Comparison of ENCODE assay signal across 10 mouse cellular contexts in the genomic region with DNA sequence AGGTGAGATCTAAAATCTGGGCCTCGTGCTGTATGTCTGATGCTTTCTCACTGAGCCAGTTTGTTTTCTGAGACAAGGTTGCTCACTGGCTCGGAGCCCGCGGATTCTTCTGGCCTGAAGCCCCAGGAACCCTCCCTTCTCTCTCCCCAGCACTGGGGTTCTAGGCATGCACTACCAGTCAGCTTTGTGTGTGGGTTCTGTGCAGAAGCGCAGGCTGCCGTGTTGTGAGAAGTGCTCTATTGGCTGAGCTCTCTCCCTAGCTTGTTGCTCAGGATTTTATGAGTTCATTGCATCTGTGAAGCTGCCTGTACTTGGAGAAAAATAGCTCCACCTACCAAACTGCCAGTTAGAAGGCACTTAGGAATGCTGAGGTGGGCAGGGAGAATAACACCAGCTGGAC.
DNase-seq lines count a peak whose midpoint lies in the region; ATAC-seq and TF ChIP-seq lines count a peak whose summit lies in the region.
"Had no signal": no experiment of that assay in that cellular context is flagged by ENCODE, and none has a peak within 500 bp of the region (broad histone marks: within the 10 kb centered on the region; RNA-seq: fewer than 3 reads in every experiment).

No protein-coding gene starts in this region.

- no peak overlapping the region for H3K4me2 ChIP-seq in kidney, embryonic 14.5 days (replicated peaks; ENCODE audit: low read depth, low read length)
- H3K4me2 ChIP-seq: liver, embryonic 15.5 days had no signal

- WGBS in heart, embryonic 10.5 days: 87% methylated on average over 6 of the region's 6 CpGs
- 79% methylated on average over 6 of the region's 6 CpGs for WGBS in kidney, embryonic 14.5 days

- DNase-seq in heart, embryonic 10.5 days (ENCODE audit: low spot score): no peak
- no peak for DNase-seq in heart, adult 18-20 months
- DNase-seq in brain, embryonic 14.5 days (ENCODE audit: low read depth): peak; percentile 20
- peak; percentile 78 to 80 for DNase-seq in frontal cortex, adult 2 months (ENCODE audit: extremely low spot score in 1 of 2, low spot score in 1 of 2)
- peak; percentile 71 to 88 for DNase-seq in left cerebral cortex, postnatal 14 days (ENCODE audit: low spot score in 2 of 2)
- DNase-seq in liver: no peak

- H3K36me3 ChIP-seq in heart, embryonic 10.5 days: no peaks in the 10 kb centered on the region
- H3K36me3 ChIP-seq in kidney, embryonic 14.5 days (ENCODE audit: control insufficient read depth, insufficient read depth, low read length): no peaks in the 10 kb centered on the region
- H3K36me3 ChIP-seq: liver, embryonic 15.5 days; midbrain, embryonic 10.5 days had no signal

- no peak for TF ChIP-seq POLR2A in brain, embryonic 14.5 days (IDR thresholded peaks at IDR 0.05; ENCODE audit: borderline replicate concordance, extremely low read depth, insufficient read depth, insufficient read length, poor library complexity, severe bottlenecking)

- TF ChIP-seq CTCF in brain, embryonic 14.5 days (IDR thresholded peaks at IDR 0.05; ENCODE audit: borderline replicate concordance, extremely low read depth, insufficient read depth, insufficient read length): no peak

- ATAC-seq in megakaryocyte, adult 5-6 weeks (ENCODE audit: poor library complexity, severe bottlenecking): no peak
- ATAC-seq in kidney, embryonic 14.5 days (ENCODE audit: low FRiP score, low TSS enrichment): no peak

- no peak overlapping the region for H3K9ac ChIP-seq in kidney, embryonic 14.5 days (ENCODE audit: low read depth, low read length)
- H3K9ac ChIP-seq: liver, embryonic 15.5 days had no signal

- peaks cover 9% of the 10 kb centered on the region; the same call in 1 of the 2 replicates for H3K4me1 ChIP-seq in heart, embryonic 10.5 days
- H3K4me1 ChIP-seq in kidney, embryonic 14.5 days (ENCODE audit: control insufficient read depth, insufficient read depth, low read length): no peaks in the 10 kb centered on the region
- H3K4me1 ChIP-seq: liver, embryonic 15.5 days had no signal

- H3K27ac ChIP-seq in heart, embryonic 10.5 days: 0 out of 2 replicates have a peak overlapping the region, but pooled peaks have one; percentile 47
- H3K27ac ChIP-seq in kidney, embryonic 14.5 days (ENCODE audit: low read depth, low read length): no peak overlapping the region
- H3K27ac ChIP-seq: liver, embryonic 15.5 days; midbrain, embryonic 10.5 days had no signal

- no peaks in the 10 kb centered on the region for H3K27me3 ChIP-seq in heart, embryonic 10.5 days (ENCODE audit: insufficient read depth, poor library complexity, severe bottlenecking)
- H3K27me3 ChIP-seq in kidney, embryonic 14.5 days (ENCODE audit: control insufficient read depth, insufficient read depth, low read length): no peaks in the 10 kb centered on the region
- H3K27me3 ChIP-seq: liver, embryonic 15.5 days had no signal

- no peak overlapping the region for H3K4me3 ChIP-seq in heart, embryonic 10.5 days
- H3K4me3 ChIP-seq in kidney, embryonic 14.5 days (ENCODE audit: low read length): no peak overlapping the region
- H3K4me3 ChIP-seq: liver, embryonic 15.5 days; midbrain, embryonic 10.5 days had no signal

- intact Hi-C loops in left cerebral cortex, postnatal 14 days (cut with DNase I): no loop called here

- no peaks in the 10 kb centered on the region for H3K9me3 ChIP-seq in heart, embryonic 10.5 days
- H3K9me3 ChIP-seq in kidney, embryonic 14.5 days (ENCODE audit: control insufficient read depth, low read length): peaks cover 2% of the 10 kb centered on the region; the same call in 1 of the 2 replicates
- H3K9me3 ChIP-seq: liver, embryonic 15.5 days; midbrain, embryonic 10.5 days had no signal

Comparison
In these comparisons a context has a peak if more than half of its experiments do, and no peak if none do; other contexts are left out.
1. DNase-seq: peak in brain, embryonic 14.5 days (single experiment), frontal cortex, adult 2 months (2 of 2) and left cerebral cortex, postnatal 14 days (2 of 2); none in heart, embryonic 10.5 days (single experiment), heart, adult 18-20 months (0 of 2) and liver (single experiment).